Mouse (Mus musculus): Measurements from ENCODE around the gene 1700021F07Rik.

- TF ChIP-seq CTCF (IDR thresholded peaks at IDR 0.05) (no peak), EP300 (IDR thresholded peaks at IDR 0.05) (no peak)
Measured at GRCm38 (mm10) chr2:173484486-173484885, 37.9 kb upstream of the 1700021F07Rik start.
